Mouse (Mus musculus) frontal cortex, postnatal 10 days (tissue): ENCODE measurements around the gene Yju2.

Experiments
- DNase-seq, 2 experiments: peaks; one replicate each; pipeline ENCODE4 v3.0.0; 2022; ENCODE audit warnings: low spot score in 2 of 2, mixed read lengths in 1 of 2

Yju2 gene

GRCm38 (mm10) chr17:56006956-56007355 is 48.1 kb downstream of the Yju2 start:
- DNase-seq, result no peak

DNA sequence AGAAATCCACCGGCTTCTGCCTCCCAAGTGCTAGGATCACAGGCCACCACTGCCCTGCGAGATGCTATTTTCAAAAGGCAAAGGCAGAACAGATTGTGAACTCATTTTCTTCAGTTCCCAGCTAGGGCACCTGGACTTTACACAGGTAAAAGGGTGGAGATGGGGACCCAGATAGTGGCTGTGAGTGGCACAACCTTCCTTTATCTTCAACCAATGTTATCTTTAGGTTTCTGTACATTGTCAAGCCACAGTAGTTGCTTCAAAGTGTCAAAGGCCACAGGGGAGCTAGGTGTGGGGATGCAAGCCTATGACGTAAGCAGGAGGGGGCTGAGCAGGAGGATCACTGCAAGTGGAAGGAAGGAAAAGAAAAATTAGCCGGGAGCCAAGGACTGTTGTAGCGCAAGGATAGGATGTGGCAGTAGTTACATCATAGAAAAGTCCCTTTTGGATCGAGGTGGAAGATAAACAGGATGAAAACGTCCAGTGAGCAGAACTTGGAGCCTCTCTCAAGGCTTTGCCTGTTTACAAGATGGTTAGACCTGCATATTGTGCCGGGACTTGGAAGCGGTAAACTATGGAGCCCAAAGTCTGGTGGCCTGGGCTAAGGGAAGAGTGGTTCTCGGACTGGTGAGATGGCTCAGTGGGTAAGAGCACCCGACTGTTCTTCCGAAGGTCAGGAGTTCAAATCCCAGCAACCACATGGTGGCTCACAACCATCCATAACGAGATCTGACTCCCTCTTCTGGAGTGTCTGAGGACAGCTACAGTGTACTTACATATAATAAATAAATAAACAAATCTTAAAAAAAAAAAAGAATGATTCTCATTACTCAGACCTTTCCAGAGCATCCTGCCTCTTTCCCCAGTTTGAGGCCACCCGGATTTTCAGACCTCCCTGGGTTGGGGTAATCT is 48.8 kb downstream of the Yju2 start:
- DNase-seq, result no peak

DNA sequence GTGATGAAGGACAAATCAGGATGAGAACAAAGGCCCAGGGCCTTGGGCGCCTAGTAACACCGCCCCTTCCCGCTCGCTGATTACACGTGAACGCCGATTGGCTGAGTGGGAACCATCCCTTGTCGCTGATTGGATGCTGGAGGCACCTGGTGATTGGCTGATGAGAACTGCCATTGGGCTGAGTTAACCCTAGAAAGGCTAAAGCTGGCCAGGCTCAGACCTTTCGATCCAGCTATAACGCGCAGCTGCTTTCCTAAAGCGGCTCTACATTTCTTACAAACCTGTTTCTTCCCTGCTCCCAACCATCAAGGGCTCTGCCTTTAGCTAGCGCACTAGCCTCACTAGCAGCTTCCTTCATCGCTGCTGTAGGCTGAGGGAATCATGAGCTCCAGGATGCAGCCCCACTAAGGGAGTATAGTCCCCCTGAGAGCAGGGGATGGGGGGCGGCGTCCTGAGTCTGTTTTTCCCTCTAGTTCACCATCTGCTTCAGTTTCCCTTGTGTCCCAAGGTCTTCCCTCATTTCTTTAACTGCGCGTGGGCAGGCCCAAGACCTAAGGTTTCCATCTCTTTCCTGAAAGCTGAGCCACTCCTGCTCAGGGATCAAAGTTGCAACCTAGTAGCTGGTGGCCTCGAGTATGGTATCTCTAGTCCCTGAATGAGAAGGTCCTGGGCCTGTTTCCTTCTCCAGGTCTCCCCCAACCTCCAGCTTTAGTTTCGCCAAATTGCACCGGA is 49.6 kb downstream of the Yju2 start:
- peak; percentile 92 to 94 for DNase-seq

DNA sequence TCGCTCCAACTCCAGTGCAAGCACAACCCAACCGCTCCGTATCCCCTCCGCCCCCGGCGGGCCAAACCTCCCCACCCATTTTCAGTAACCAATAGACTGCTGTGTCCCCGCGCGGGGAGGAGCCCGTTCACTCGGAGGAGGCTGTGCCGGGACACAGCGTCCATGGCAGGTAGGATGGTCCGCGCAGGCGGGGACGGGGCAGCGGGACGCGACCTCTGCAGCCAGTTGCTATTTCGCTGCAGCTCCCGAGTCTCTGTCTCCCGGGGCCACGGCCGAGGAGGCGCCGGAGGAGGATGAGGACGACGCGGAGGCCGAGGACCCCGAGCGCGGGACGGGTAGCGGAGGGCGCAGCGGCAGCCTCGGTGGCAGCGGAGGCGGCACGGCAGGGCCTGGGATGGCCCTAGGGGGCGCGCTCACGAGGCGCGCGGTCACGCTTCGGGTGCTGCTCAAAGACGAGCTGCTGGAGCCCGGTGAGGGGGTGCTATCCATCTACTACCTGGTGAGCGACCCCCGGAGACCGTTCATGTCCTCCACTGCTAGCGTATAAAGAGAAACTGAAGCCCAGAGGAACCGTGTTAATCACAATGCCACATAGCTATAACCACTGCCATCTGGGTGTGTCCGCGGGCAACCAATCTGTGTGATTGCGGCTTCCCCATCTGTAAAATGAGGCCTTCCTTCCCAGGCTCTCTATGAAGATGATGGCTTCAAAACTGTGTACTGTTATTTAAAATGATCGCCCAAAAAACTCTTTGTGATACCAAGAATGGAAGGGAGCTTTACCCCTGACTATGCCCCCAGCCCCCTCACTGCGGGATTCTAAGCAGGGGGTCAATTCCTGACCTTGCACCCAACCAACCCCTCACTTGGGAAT is 50.4 kb downstream of the Yju2 start:
- peak; percentile 90 to 91 for DNase-seq

DNA sequence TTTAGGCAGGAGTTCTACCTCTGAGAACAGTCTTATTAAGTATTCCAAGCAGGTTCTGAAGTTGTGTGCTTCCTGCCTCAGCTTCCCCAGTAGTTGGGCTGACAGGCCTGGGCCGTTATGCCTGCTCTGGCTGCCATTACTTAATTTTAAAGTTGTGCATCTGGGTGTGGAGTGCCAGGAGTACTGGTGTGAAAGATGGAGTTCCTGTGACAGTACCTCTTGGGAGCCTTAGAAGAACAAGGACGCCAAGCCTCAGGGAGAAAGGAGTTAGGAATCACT is 51.0 kb downstream of the Yju2 start:
- no peak for DNase-seq

DNA sequence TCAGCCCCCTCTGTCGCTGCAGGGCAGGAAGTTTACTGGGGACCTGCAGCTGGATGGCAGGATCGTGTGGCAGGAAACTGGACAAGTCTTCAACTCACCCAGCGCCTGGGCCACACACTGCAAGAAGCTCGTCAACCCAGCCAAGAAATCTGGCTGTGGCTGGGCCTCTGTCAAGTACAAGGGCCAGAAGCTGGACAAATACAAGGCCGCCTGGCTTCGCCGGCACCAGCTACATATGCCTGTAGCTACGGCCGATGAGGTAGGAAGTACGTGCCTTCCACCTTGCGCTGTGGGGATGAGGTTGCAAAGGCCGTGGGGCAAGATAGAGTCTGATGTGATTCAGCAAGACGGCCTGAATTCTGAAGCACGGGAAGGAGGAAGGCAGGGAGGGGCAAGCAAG is 51.4 kb downstream of the Yju2 start:
- DNase-seq, result no peak

- DNase-seq, result peak in 1 of 2 experiments; percentile 71
Observed at GRCm38 (mm10) chr17:56010681-56011080, 51.8 kb downstream of the Yju2 start.

DNA sequence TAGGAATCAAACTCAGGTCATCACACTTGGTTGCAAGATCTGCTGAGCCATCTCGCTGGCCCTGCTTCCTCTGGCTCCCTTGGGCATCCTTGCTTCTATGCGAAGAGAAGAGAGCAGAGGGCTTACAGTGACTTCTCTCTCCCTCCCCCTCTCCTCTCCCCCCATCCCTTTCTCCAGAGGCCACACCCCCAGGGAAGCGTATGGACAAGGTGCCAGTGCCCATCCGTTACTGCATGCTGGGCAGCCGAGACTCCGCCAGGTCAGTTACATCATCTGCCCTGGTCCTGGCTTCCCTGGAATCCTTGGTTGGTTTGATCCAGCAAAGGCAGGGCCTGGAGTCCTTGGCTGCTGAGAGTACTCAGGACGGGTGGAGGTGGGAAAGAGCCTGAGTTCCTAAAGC is 52.5 kb downstream of the Yju2 start:
- DNase-seq, result no peak

GRCm38 (mm10) chr17:56015293-56015692 is 56.4 kb downstream of the Yju2 start:
- no peak for DNase-seq

DNA sequence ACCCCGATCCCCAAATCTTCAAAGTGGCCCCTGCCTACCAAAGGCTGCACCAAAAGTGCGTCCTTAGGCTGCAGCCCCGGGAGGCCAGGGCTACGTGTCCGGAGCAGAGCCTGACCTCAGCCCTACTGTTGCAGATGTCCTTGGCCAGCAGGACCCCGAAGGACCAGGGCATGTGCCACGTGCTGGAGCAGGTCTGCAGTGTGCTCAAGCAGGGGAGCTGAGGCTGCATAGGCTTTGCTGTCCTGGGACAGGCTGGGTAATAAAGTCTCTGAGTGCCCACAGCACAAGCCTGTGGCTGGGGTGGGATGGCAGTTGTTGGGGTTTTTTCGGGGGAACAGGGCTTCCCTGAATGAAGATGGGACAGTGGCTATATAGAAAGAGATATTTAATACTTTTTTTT is 57.5 kb downstream of the Yju2 start:
- DNase-seq, result no peak

GRCm38 (mm10) chr17:56016793-56017785 is 58.2 kb downstream of the Yju2 start:
- no peak for DNase-seq

DNA sequence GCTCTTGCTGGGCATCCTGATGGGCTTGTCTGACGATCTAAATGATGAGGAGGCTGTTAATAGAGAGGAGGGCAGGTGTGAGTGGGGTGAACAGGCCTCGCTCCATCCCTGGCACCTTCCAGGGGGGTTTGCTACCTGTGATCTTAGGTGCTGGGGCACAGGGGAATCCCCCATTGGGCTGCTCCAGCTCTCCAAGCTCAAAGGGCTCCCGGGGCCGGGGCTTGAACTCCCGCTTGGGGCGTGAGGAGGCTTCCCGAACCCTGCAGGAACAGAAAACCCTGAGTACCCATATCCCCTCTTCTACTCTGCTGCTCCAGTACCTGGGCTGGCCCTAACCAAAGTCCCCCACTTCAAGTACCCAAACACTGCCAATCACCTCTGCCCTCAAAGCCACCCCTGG is 58.9 kb downstream of the Yju2 start:
- no peak for DNase-seq
